Mouse (Mus musculus) granulocyte monocyte progenitor cell, adult 5-6 weeks (primary cell): ENCODE data around the gene Aox3. TPM values are rescaled to one million over a fixed set of nuclear protein-coding genes. Genes with fewer than 3 reads are reported as not detected.
A peak's percentile ranks its signal among the peaks of the same experiment; 100 is the strongest.

Source experiments
- ATAC-seq: replicated peaks from 2 replicates; pipeline ENCODE4 v1.8.0; 2016; ENCODE audit warnings: mild to moderate bottlenecking, moderate TSS enrichment, inconsistent platforms; ENCODE audit not compliant: poor library complexity, severe bottlenecking
- total RNA-seq, 2 experiments: library from RNA; stranded (forward) in 1 of 2; stranded (reverse) in 1 of 2; fragments of 200-712, 200-1000 nt in 1 of 2; fragments of >200 nt in 1 of 2; fragmentation: Nextera tagmentation in 1 of 2; gene quantifications; 2 replicates each; pipeline ENCODE4 v1.2.3; 2014 to 2017

The Aox3 gene
- total RNA-seq, 2 experiments from 2014 or later, result 0.10 TPM; not detected in 1

GRCm38 (mm10) chr1:58194988-58195387 is 82.1 kb downstream of the Aox3 start:
- no peak for ATAC-seq

GRCm38 (mm10) chr1:58195541-58195940 is 82.6 kb downstream of the Aox3 start:
- ATAC-seq, result peak; percentile 70

- no peak for ATAC-seq
Observed at GRCm38 (mm10) chr1:58197023-58197422, 84.1 kb downstream of the Aox3 start.

GRCm38 (mm10) chr1:58198386-58198785 is 85.5 kb downstream of the Aox3 start:
- no peak for ATAC-seq

- ATAC-seq, result peak; percentile 63; the same call in 1 of the 2 replicates
Observed at GRCm38 (mm10) chr1:58210203-58210602, 97.3 kb downstream of the Aox3 start, which contains the start of gene Aox4. TSS of gene Aox4 (plus strand) at chr1:58210397.

GRCm38 (mm10) chr1:58212805-58213204 is 99.9 kb downstream of the Aox3 start:
- no peak; the same call in 1 of the 2 replicates for ATAC-seq

- ATAC-seq, result no peak
Observed at GRCm38 (mm10) chr1:58213838-58214237, 100.9 kb downstream of the Aox3 start.

GRCm38 (mm10) chr1:58215353-58215752 is 102.4 kb downstream of the Aox3 start:
- peak; percentile 85 for ATAC-seq

- ATAC-seq, result no peak
Observed at GRCm38 (mm10) chr1:58215956-58216532, 103.1 kb downstream of the Aox3 start.

GRCm38 (mm10) chr1:58221070-58221469 is 108.1 kb downstream of the Aox3 start:
- no peak for ATAC-seq

GRCm38 (mm10) chr1:58221879-58222278 is 108.9 kb downstream of the Aox3 start:
- ATAC-seq, result no peak

GRCm38 (mm10) chr1:58228086-58228485 is 115.2 kb downstream of the Aox3 start:
- ATAC-seq, result no peak

- ATAC-seq, result no peak
Observed at GRCm38 (mm10) chr1:58228916-58229315, 116.0 kb downstream of the Aox3 start.

GRCm38 (mm10) chr1:58229774-58230173 is 116.8 kb downstream of the Aox3 start:
- ATAC-seq, result no peak

GRCm38 (mm10) chr1:58230542-58230941 is 117.6 kb downstream of the Aox3 start:
- ATAC-seq, result no peak

GRCm38 (mm10) chr1:58235405-58235804 is 122.5 kb downstream of the Aox3 start:
- ATAC-seq, result no peak

- no peak for ATAC-seq
Observed at GRCm38 (mm10) chr1:58237527-58238299, 124.8 kb downstream of the Aox3 start.

- ATAC-seq, result no peak
Observed at GRCm38 (mm10) chr1:58238440-58238839, 125.5 kb downstream of the Aox3 start.

- ATAC-seq, result no peak
Observed at GRCm38 (mm10) chr1:58238961-58239360, 126.0 kb downstream of the Aox3 start.

GRCm38 (mm10) chr1:58240347-58240746 is 127.4 kb downstream of the Aox3 start:
- peak; percentile 35; the same call in 1 of the 2 replicates for ATAC-seq

- ATAC-seq, result no peak; the same call in 1 of the 2 replicates
Observed at GRCm38 (mm10) chr1:58244487-58244886, 131.6 kb downstream of the Aox3 start.

GRCm38 (mm10) chr1:58248518-58248917 is 135.6 kb downstream of the Aox3 start:
- no peak for ATAC-seq
